Mouse (Mus musculus): ENCODE data around the gene Gm9495. TPM values are rescaled to one million over a fixed set of nuclear protein-coding genes. Genes with fewer than 3 reads are reported as not detected.

Gm9495 gene
- polyA plus RNA-seq, 1 experiment from 2014 or later: not detected

Other genes starting within 250 kb of the Gm9495 start
- gene Zfp930, start 244.5 kb downstream of the Gm9495 start, polyA plus RNA-seq (2016; fragmentation: Nextera tagmentation; extraction: Ambion mirVana): 11.4 and 12.7 TPM in 2 replicates
- gene D130040H23Rik, start 182.5 kb downstream of the Gm9495 start, polyA plus RNA-seq (2016; fragmentation: Nextera tagmentation; extraction: Ambion mirVana): 8.8 and 9.4 TPM in 2 replicates
- gene Gm7697, start 69.4 kb upstream of the Gm9495 start, polyA plus RNA-seq (2016; fragmentation: Nextera tagmentation; extraction: Ambion mirVana): not detected in 2 replicates
- 38.1 and 41.5 TPM in 2 replicates for gene Zfp868, start 172.0 kb upstream of the Gm9495 start, polyA plus RNA-seq (2016; fragmentation: Nextera tagmentation; extraction: Ambion mirVana)
- 2.5 and 3.2 TPM in 2 replicates for gene Zfp964, start 200.9 kb upstream of the Gm9495 start, polyA plus RNA-seq (2016; fragmentation: Nextera tagmentation; extraction: Ambion mirVana)